Mouse (Mus musculus): ENCODE measurements around the gene Mr1. TPM values are rescaled to one million over a fixed set of nuclear protein-coding genes. Genes with fewer than 3 reads are reported as not detected.
"Not testable (repeated sequence)": the region's sequence is repeated elsewhere in the genome, so short reads cannot be mapped to it uniquely, and the experiment has no call there.

Mr1 gene
- polyA plus RNA-seq, 1 experiment, result 1.2 TPM

- no peaks in the 10 kb centered on the region for H3K27me3 ChIP-seq (ENCODE audit: control insufficient read depth, insufficient read depth, low read length)
- no peak overlapping the region for H3K4me3 ChIP-seq (ENCODE audit: control insufficient read depth, low read depth, low read length)
- H3K36me3 ChIP-seq (ENCODE audit: control insufficient read depth, insufficient read depth, low read length), result no peaks in the 10 kb centered on the region; the same call in 1 of the 2 replicates
- H3K4me1 ChIP-seq (ENCODE audit: control insufficient read depth, insufficient read depth, low read length), result no peaks in the 10 kb centered on the region
- TF ChIP-seq POLR2A (IDR thresholded peaks at IDR 0.05; ENCODE audit: control insufficient read depth, low read depth, low read length) (no peak), CTCF (IDR thresholded peaks at IDR 0.05; ENCODE audit: control insufficient read depth, insufficient read depth, insufficient replicate concordance, low read depth, low read length) (no peak)
- no peak overlapping the region for H3K27ac ChIP-seq (ENCODE audit: control insufficient read depth, insufficient read depth, low read depth, low read length)
These were observed 27.8 kb upstream of the Mr1 start for GRCm38 (mm10) chr1:155174424-155174823.

GRCm38 (mm10) chr1:155173644-155174016 lies 27.0 kb upstream of the Mr1 start:
- H3K4me3 ChIP-seq (ENCODE audit: control insufficient read depth, low read depth, low read length); H3K4me1 ChIP-seq (ENCODE audit: control insufficient read depth, insufficient read depth, low read length); H3K36me3 ChIP-seq (ENCODE audit: control insufficient read depth, insufficient read depth, low read length); H3K27me3 ChIP-seq (ENCODE audit: control insufficient read depth, insufficient read depth, low read length); H3K27ac ChIP-seq (ENCODE audit: control insufficient read depth, insufficient read depth, low read depth, low read length): not testable (repeated sequence)

- no peak overlapping the region for H3K4me3 ChIP-seq (ENCODE audit: control insufficient read depth, low read depth, low read length)
- no peaks in the 10 kb centered on the region for H3K27me3 ChIP-seq (ENCODE audit: control insufficient read depth, insufficient read depth, low read length)
- no peak overlapping the region for H3K27ac ChIP-seq (ENCODE audit: control insufficient read depth, insufficient read depth, low read depth, low read length)
- TF ChIP-seq POLR2A (IDR thresholded peaks at IDR 0.05; ENCODE audit: control insufficient read depth, low read depth, low read length) (no peak), CTCF (IDR thresholded peaks at IDR 0.05; ENCODE audit: control insufficient read depth, insufficient read depth, insufficient replicate concordance, low read depth, low read length) (no peak; the same call in 1 of the 2 replicates)
- H3K36me3 ChIP-seq (ENCODE audit: control insufficient read depth, insufficient read depth, low read length), result no peaks in the 10 kb centered on the region; the same call in 1 of the 2 replicates
- H3K4me1 ChIP-seq (ENCODE audit: control insufficient read depth, insufficient read depth, low read length), result no peaks in the 10 kb centered on the region
These were observed 26.5 kb upstream of the Mr1 start for GRCm38 (mm10) chr1:155172895-155173643.

- H3K4me1 ChIP-seq (ENCODE audit: control insufficient read depth, insufficient read depth, low read length), result no peaks in the 10 kb centered on the region
- TF ChIP-seq CTCF (IDR thresholded peaks at IDR 0.05; ENCODE audit: control insufficient read depth, insufficient read depth, insufficient replicate concordance, low read depth, low read length) (no peak), POLR2A (IDR thresholded peaks at IDR 0.05; ENCODE audit: control insufficient read depth, low read depth, low read length) (no peak)
These were observed 23.3 kb upstream of the Mr1 start for GRCm38 (mm10) chr1:155169935-155170334.

GRCm38 (mm10) chr1:155167453-155167852 lies 20.8 kb upstream of the Mr1 start:
- no peak for TF ChIP-seq POLR2A (IDR thresholded peaks at IDR 0.05; ENCODE audit: control insufficient read depth, low read depth, low read length)
- no peak for TF ChIP-seq CTCF (IDR thresholded peaks at IDR 0.05; ENCODE audit: control insufficient read depth, insufficient read depth, insufficient replicate concordance, low read depth, low read length)
- Histone ChIP-seq H3K4me3 (ENCODE audit: control insufficient read depth, low read depth, low read length) (no peak overlapping the region), H3K27ac (ENCODE audit: control insufficient read depth, insufficient read depth, low read depth, low read length) (no peak overlapping the region), H3K27me3 (ENCODE audit: control insufficient read depth, insufficient read depth, low read length) (no peaks in the 10 kb centered on the region), H3K4me1 (ENCODE audit: control insufficient read depth, insufficient read depth, low read length) (no peaks in the 10 kb centered on the region), H3K36me3 (ENCODE audit: control insufficient read depth, insufficient read depth, low read length) (no peaks in the 10 kb centered on the region)

More at GRCm38 (mm10) chr1:155169935-155170334, 23.3 kb upstream of the Mr1 start:
- H3K36me3 ChIP-seq (ENCODE audit: control insufficient read depth, insufficient read depth, low read length), result no peaks in the 10 kb centered on the region; the same call in 1 of the 2 replicates
- H3K4me3 ChIP-seq (ENCODE audit: control insufficient read depth, low read depth, low read length), result no peak overlapping the region
- H3K27ac ChIP-seq (ENCODE audit: control insufficient read depth, insufficient read depth, low read depth, low read length), result no peak overlapping the region
- H3K27me3 ChIP-seq (ENCODE audit: control insufficient read depth, insufficient read depth, low read length), result no peaks in the 10 kb centered on the region

GRCm38 (mm10) chr1:155158970-155159484 lies 12.4 kb upstream of the Mr1 start:
- H3K36me3 ChIP-seq (ENCODE audit: control insufficient read depth, insufficient read depth, low read length), result no peaks in the 10 kb centered on the region
- H3K27ac ChIP-seq (ENCODE audit: control insufficient read depth, insufficient read depth, low read depth, low read length), result peak overlapping the region; percentile 77
- no peaks in the 10 kb centered on the region for H3K27me3 ChIP-seq (ENCODE audit: control insufficient read depth, insufficient read depth, low read length)
- H3K4me1 ChIP-seq (ENCODE audit: control insufficient read depth, insufficient read depth, low read length), result peaks cover 3% of the 10 kb centered on the region
- no peak for TF ChIP-seq CTCF (IDR thresholded peaks at IDR 0.05; ENCODE audit: control insufficient read depth, insufficient read depth, insufficient replicate concordance, low read depth, low read length)
- no peak for TF ChIP-seq POLR2A (IDR thresholded peaks at IDR 0.05; ENCODE audit: control insufficient read depth, low read depth, low read length)
- peak overlapping the region; percentile 95 for H3K4me3 ChIP-seq (ENCODE audit: control insufficient read depth, low read depth, low read length)

- Histone ChIP-seq H3K4me1 (ENCODE audit: control insufficient read depth, insufficient read depth, low read length) (peaks cover 3% of the 10 kb centered on the region), H3K36me3 (ENCODE audit: control insufficient read depth, insufficient read depth, low read length) (no peaks in the 10 kb centered on the region), H3K27me3 (ENCODE audit: control insufficient read depth, insufficient read depth, low read length) (no peaks in the 10 kb centered on the region), H3K4me3 (ENCODE audit: control insufficient read depth, low read depth, low read length) (peak within 1 kb of the TSS; percentile 95), H3K27ac (ENCODE audit: control insufficient read depth, insufficient read depth, low read depth, low read length) (peak within 1 kb of the TSS; percentile 77)
- TF ChIP-seq POLR2A (IDR thresholded peaks at IDR 0.05; ENCODE audit: control insufficient read depth, low read depth, low read length) (peak; percentile 57; the same call in 1 of the 2 replicates), CTCF (IDR thresholded peaks at IDR 0.05; ENCODE audit: control insufficient read depth, insufficient read depth, insufficient replicate concordance, low read depth, low read length) (no peak)
These were observed 11.7 kb upstream of the Mr1 start, which contains the start of gene Stx6 for GRCm38 (mm10) chr1:155158141-155158969. TSS of gene Stx6 (plus strand) at chr1:155158715.
